Mouse (Mus musculus) midbrain, postnatal 0 days (tissue): ENCODE measurements around the gene Adat3. TPM values are rescaled to one million over a fixed set of nuclear protein-coding genes. Genes with fewer than 3 reads are reported as not detected.
"Not testable (repeated sequence)": the region's sequence is repeated elsewhere in the genome, so short reads cannot be mapped to it uniquely, and the experiment has no call there.

ENCODE experiments used
- ATAC-seq: fragments of 200-750 bp; cut with Nextera tagmentation; 2 replicates; pipeline ENCODE4 v1.8.0; 2017; ENCODE audit warnings: moderate number of reproducible peaks, mild to moderate bottlenecking, moderate TSS enrichment, moderate library complexity; ENCODE audit not compliant: low FRiP score
- DNase-seq: peaks from one replicate; pipeline ENCODE4 v3.0.0-alpha.2; 2015; ENCODE audit warnings: low spot score
- H3K27ac ChIP-seq: fragments of 300-500 bp; sonication (generic); 2 replicates; pipeline ENCODE4 v1.5.1; 2014; ENCODE audit warnings: low read depth, mild to moderate bottlenecking, low read length, mixed read lengths
- H3K27me3 ChIP-seq: fragments of 300-500 bp; sonication (generic); 2 replicates; pipeline ENCODE4 v1.6.1; 2014; ENCODE audit warnings: low read length, control low read depth, mixed read lengths; ENCODE audit not compliant: insufficient read depth
- H3K36me3 ChIP-seq: fragments of 300-500 bp; sonication (generic); 2 replicates; pipeline ENCODE4 v1.6.1; 2014; ENCODE audit warnings: low read length, control low read depth, mixed read lengths; ENCODE audit not compliant: insufficient read depth
- H3K4me1 ChIP-seq: fragments of 300-500 bp; sonication (generic); 2 replicates; pipeline ENCODE4 v1.6.1; 2014; ENCODE audit warnings: mild to moderate bottlenecking, control low read depth, antibody characterized with exemption, low read length, mixed read lengths; ENCODE audit not compliant: insufficient read depth
- H3K4me2 ChIP-seq: fragments of 300-500 bp; sonication (generic); 2 replicates; pipeline ENCODE4 v1.6.1; 2014; ENCODE audit warnings: low read depth, mild to moderate bottlenecking, low read length, mixed read lengths; ENCODE audit not compliant: poor library complexity, severe bottlenecking
- H3K4me3 ChIP-seq: fragments of 300-500 bp; sonication (generic); 2 replicates; pipeline ENCODE4 v1.5.1; 2014; ENCODE audit warnings: low read depth, mild to moderate bottlenecking, low read length, moderate library complexity
- H3K9ac ChIP-seq: fragments of 300-500 bp; sonication (generic); replicated peaks from 2 replicates; pipeline ENCODE4 v1.6.1; 2014; ENCODE audit warnings: mild to moderate bottlenecking, low read length, moderate library complexity, mixed read lengths; ENCODE audit not compliant: poor library complexity, severe bottlenecking
- H3K9me3 ChIP-seq: fragments of 300-500 bp; sonication (generic); 2 replicates; pipeline ENCODE4 v1.6.1; 2016; ENCODE audit warnings: low read length, control low read depth
- CTCF ChIP-seq: IDR thresholded peaks from 2 replicates; pipeline ENCODE4 v1.5.1; 2016; ENCODE audit warnings: antibody characterized with exemption, mild to moderate bottlenecking
- WGBS: fragments of 180-500 bp; shearing (Covaris S2); extraction: QIAGEN DNeasy Blood & Tissue Kit; methylation state at CpG from one replicate; pipeline ENCODE4 v1.1.7; 2014; 5-methylcytosine and 5-hydroxymethylcytosine counted together
- polyA plus RNA-seq: library from polyadenylated mRNA; unstranded; fragments of >200 nt; fragmentation: Nextera tagmentation; extraction: Ambion mirVana; gene quantifications from 2 replicates; pipeline ENCODE4 v1.2.1, GENCODE M21; 2015
- total RNA-seq: library from RNA; depleted of rRNA; stranded (reverse); fragments of >200 nt; gene quantifications from 2 replicates; pipeline ENCODE4 v1.2.3, GENCODE M21; 2014

Adat3 gene
- total and polyA plus RNA-seq, 2 experiments from 2014 or later: 4.9 to 6.2 TPM

DNA sequence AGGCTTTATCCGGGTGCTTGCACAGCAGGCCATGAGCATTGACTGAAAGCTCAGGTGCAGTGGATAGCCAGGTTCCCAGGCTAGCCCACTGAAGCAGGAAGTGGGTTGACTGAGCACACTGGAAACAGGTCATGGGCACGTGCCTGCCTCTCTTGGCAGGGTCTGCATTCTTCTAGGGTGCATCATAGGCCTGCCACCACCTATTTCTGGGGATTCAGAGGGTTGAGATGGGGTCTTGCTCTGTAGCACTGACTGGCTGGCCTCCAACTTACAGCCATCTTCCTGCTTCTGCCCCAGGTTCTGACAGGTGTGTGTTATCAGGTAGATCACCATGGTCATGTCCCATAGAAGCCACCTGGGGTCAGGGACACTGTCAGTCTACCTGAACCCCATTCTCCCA is 2.3 kb downstream of the Adat3 start:
- DNase-seq: no peak
- TF ChIP-seq CTCF: no peak
- Histone ChIP-seq H3K4me2 (no peak overlapping the region), H3K36me3 (peaks cover 37% of the 10 kb centered on the region), H3K27ac (no peak overlapping the region), H3K4me1 (peaks cover 10% of the 10 kb centered on the region; the same call in 1 of the 2 replicates), H3K9me3 (no peaks in the 10 kb centered on the region), H3K9ac (no peak overlapping the region), H3K27me3 (no peaks in the 10 kb centered on the region), H3K4me3 (no peak overlapping the region)
- no peak for ATAC-seq
- 94% methylated on average over 2 of the region's 2 CpGs for WGBS

DNA sequence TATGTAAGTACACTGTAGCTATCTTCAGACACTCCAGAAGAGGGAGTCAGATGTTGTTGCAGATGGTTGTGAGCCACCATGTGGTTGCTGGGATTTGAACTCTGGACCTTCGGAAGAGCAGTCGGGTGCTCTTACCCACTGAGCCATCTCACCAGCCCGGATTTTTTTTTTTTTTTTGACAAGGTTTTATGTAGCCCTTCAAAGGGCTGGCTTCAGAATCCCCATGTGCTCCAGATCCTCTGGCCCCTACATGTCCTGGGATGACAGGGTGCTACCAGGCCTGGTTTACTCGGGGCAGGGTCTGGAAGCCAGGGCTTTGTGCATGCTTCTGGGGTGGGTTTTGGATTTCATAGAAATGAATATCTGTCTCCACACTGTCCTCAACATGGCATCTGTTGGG is 3.0 kb downstream of the Adat3 start, which contains the start of gene Gm49322:
Gm49322 (plus strand) TSS at position 301 of the 400 bp plus-strand sequence.
- H3K4me2 ChIP-seq, H3K27ac ChIP-seq, DNase-seq, H3K27me3 ChIP-seq, ATAC-seq, H3K9ac ChIP-seq, H3K9me3 ChIP-seq, H3K4me3 ChIP-seq: not testable (repeated sequence)
- Histone ChIP-seq H3K4me1 (peaks cover 10% of the 10 kb centered on the region; the same call in 1 of the 2 replicates), H3K36me3 (peaks cover 37% of the 10 kb centered on the region)
- 88% methylated on average over 4 of the region's 4 CpGs for WGBS

DNA sequence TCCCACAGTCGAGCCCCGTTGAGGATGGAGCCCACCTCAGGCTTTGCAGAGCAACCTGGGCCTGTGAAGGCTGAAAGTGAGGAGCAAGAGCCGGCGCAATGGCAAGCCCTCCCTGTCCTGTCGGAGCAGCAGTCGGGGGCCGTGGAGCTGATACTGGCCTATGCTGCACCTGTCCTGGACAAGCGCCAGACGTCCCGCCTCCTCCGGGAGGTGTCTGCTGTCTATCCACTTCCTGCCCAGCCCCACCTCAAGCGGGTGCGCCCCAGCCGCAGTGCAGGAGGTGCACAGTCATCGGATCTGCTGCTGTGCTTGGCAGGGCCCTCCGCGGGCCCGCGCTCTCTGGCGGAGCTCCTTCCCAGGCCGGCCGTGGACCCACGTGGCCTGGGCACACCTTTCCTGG is 3.6 kb downstream of the Adat3 start:
- Histone ChIP-seq H3K4me3 (no peak overlapping the region), H3K4me2 (no peak overlapping the region), H3K27ac (no peak overlapping the region), H3K4me1 (peaks cover 10% of the 10 kb centered on the region; the same call in 1 of the 2 replicates), H3K9ac (no peak overlapping the region), H3K27me3 (no peaks in the 10 kb centered on the region), H3K9me3 (no peaks in the 10 kb centered on the region), H3K36me3 (peaks cover 37% of the 10 kb centered on the region)
- ATAC-seq (no peak), DNase-seq (no peak)
- no peak for TF ChIP-seq CTCF
- WGBS: 95% methylated on average over 23 of the region's 23 CpGs

DNA sequence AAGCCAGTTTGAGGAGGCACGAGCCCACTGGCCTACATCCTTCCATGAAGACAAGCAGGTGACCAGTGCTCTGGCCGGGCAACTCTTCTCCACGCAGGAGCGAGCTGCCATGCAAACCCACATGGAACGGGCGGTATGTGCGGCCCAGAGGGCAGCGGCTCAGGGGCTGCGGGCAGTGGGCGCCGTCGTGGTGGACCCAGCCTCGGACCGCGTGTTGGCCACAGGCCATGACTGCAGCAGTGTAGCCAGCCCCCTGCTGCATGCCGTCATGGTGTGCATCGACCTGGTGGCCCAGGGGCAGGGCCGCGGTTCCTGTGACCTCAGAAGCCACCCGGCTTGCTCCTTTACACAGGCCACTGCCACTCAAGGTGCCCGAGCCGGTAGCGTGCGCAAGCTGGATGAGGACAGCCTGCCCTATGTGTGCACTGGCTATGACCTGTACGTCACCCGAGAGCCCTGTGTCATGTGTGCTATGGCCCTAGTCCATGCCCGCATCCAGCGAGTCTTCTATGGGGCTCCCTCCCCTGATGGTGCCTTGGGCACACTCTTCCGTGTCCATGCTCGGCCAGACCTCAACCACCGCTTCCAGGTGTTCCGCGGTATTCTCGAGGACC is 4.2 kb downstream of the Adat3 start:
- no peak overlapping the region for H3K9ac ChIP-seq
- DNase-seq: no peak
- no peak overlapping the region for H3K4me3 ChIP-seq
- TF ChIP-seq CTCF: no peak
- H3K9me3 ChIP-seq: no peaks in the 10 kb centered on the region
- peaks cover 37% of the 10 kb centered on the region for H3K36me3 ChIP-seq
- H3K27ac ChIP-seq: no peak overlapping the region
- H3K27me3 ChIP-seq: no peaks in the 10 kb centered on the region
- peaks cover 10% of the 10 kb centered on the region; the same call in 1 of the 2 replicates for H3K4me1 ChIP-seq
- ATAC-seq: no peak
- H3K4me2 ChIP-seq: no peak overlapping the region
- 96% methylated on average over 33 of the region's 34 CpGs for WGBS

DNA sequence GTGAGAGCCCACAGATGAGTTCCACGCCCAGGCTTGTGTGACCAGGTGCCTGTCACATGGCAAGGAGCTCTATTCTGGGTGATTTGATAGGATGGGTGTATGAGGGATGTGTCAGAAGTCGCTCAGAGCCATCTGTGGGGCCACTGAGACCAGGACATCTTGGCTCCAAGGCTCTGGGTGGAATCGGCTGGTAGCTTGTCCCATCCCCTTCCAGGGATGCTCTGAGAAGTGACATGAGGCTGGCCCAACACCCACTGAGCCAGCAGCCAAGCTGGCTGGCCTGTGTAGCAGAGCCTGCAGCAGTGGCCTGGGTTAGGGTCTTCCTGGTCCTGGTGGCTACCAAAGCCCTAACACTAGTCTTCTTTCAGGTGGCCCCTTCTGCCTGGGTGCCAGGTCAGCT is 5.8 kb downstream of the Adat3 start:
- Histone ChIP-seq H3K27ac (no peak overlapping the region), H3K9ac (no peak overlapping the region), H3K4me1 (peaks cover 9% of the 10 kb centered on the region; the same call in 1 of the 2 replicates), H3K4me2 (no peak overlapping the region), H3K27me3 (no peaks in the 10 kb centered on the region), H3K36me3 (peaks cover 44% of the 10 kb centered on the region), H3K4me3 (no peak overlapping the region), H3K9me3 (no peaks in the 10 kb centered on the region)
- no peak for DNase-seq
- no peak for ATAC-seq
- WGBS: 92% methylated on average over 3 of the region's 3 CpGs
- no peak for TF ChIP-seq CTCF

DNA sequence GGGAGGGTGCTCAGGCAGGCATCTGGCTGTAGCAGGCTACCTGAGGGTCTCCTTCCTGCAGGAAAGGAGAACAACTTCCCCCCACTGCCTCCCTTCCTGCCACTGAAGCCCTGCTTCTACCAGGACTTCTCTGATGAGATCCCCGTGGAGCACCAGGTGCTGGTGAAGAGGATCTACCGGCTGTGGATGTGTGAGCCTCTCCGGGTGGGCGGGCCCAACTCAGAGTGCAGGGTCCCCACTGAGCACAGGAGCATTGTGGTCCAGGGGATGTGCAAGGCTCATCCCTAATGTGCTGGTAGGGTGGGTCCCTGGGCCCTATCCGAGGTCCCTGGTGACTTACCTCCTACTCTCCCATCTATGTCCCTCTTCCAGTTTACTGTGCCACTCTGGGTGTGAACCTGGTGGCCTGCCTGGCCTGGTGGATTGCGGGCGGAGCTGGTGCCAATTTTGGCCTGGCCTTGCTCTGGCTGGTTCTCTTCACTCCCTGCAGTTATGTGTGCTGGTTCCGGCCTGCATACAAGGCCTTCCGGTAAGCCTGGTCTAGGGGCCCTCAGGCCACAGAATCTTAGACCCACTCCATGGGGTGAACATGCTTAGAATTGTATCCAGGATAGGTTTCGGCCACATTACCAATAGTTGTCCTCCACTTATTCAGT is 6.7 kb downstream of the Adat3 start:
- H3K4me3 ChIP-seq: no peak overlapping the region
- DNase-seq (no peak), ATAC-seq (no peak)
- 93% methylated on average over 10 of the region's 10 CpGs for WGBS
- H3K9ac ChIP-seq: no peak overlapping the region
- H3K27me3 ChIP-seq: no peaks in the 10 kb centered on the region
- no peaks in the 10 kb centered on the region for H3K9me3 ChIP-seq
- H3K27ac ChIP-seq: no peak overlapping the region
- H3K4me1 ChIP-seq: no peaks in the 10 kb centered on the region
- TF ChIP-seq CTCF: no peak
- H3K36me3 ChIP-seq: peaks cover 49% of the 10 kb centered on the region
- no peak overlapping the region for H3K4me2 ChIP-seq
